ENCODE assay signal across 9 mouse cellular contexts in genomic region chr2:102463587-102464341, GRCm38 (mm10). TPM values are rescaled to one million over a fixed set of nuclear protein-coding genes. Genes with fewer than 3 reads are reported as not detected.
DNase-seq lines count a peak whose midpoint lies in the region; ATAC-seq lines count a peak whose summit lies in the region.
"Had no signal": no experiment of that assay in that cellular context is flagged by ENCODE, and none has a peak within 500 bp of the region (broad histone marks: within the 10 kb centered on the region; RNA-seq: fewer than 3 reads in every experiment).

No protein-coding gene starts in this region.

- no peak overlapping the region for H3K4me2 ChIP-seq in heart, embryonic 12.5 days
- no peak overlapping the region for H3K4me2 ChIP-seq in embryonic facial prominence, embryonic 14.5 days (ENCODE audit: low read depth, low read length)
- no peak overlapping the region for H3K4me2 ChIP-seq in liver, embryonic 12.5 days

- no peaks in the 10 kb centered on the region for H3K36me3 ChIP-seq in heart, embryonic 12.5 days
- H3K36me3 ChIP-seq in embryonic facial prominence, embryonic 14.5 days (ENCODE audit: control insufficient read depth, insufficient read depth, low read length): no peaks in the 10 kb centered on the region
- no peaks in the 10 kb centered on the region for H3K36me3 ChIP-seq in liver, embryonic 12.5 days

- no peak overlapping the region for H3K4me3 ChIP-seq in heart, embryonic 12.5 days
- H3K4me3 ChIP-seq in embryonic facial prominence, embryonic 14.5 days (ENCODE audit: low read depth, low read length): no peak overlapping the region
- no peak overlapping the region for H3K4me3 ChIP-seq in liver, embryonic 12.5 days

- no peaks in the 10 kb centered on the region for H3K9me3 ChIP-seq in heart, embryonic 12.5 days (replicated peaks)
- H3K9me3 ChIP-seq in embryonic facial prominence, embryonic 14.5 days (ENCODE audit: control insufficient read depth, low read length): no peaks in the 10 kb centered on the region
- no peaks in the 10 kb centered on the region for H3K9me3 ChIP-seq in liver, embryonic 12.5 days (replicated peaks)

- H3K9ac ChIP-seq in heart, embryonic 12.5 days: no peak overlapping the region
- H3K9ac ChIP-seq in embryonic facial prominence, embryonic 14.5 days (ENCODE audit: low read depth, low read length): no peak overlapping the region
- H3K9ac ChIP-seq in liver, embryonic 12.5 days: no peak overlapping the region

- no peak overlapping the region for H3K27ac ChIP-seq in heart, embryonic 12.5 days (ENCODE audit: poor library complexity, severe bottlenecking)
- no peak overlapping the region for H3K27ac ChIP-seq in embryonic facial prominence, embryonic 14.5 days (replicated peaks; ENCODE audit: low read depth, low read length)
- H3K27ac ChIP-seq in liver, embryonic 12.5 days: no peak overlapping the region

- 69% methylated on average over 12 of the region's 12 CpGs for WGBS in heart, embryonic 12.5 days
- 43% methylated on average over 12 of the region's 12 CpGs for WGBS in embryonic facial prominence, embryonic 14.5 days
- 60% methylated on average over 12 of the region's 12 CpGs for WGBS in liver, embryonic 12.5 days (ENCODE audit: insufficient replicate concordance)

- no peak for ATAC-seq in heart, embryonic 12.5 days (ENCODE audit: insufficient number of reproducible peaks, low FRiP score)
- no peak for ATAC-seq in embryonic facial prominence, embryonic 14.5 days (ENCODE audit: low read depth)
- no peak for ATAC-seq in liver, embryonic 12.5 days

- peak; percentile 60 to 61 for DNase-seq in heart, adult 18-20 months
- peak; percentile 51 for DNase-seq in embryonic facial prominence, embryonic 14.5 days (ENCODE audit: low spot score)
- peak; percentile 61 for DNase-seq in heart, postnatal 4 days
- peak; percentile 65 for DNase-seq in left cerebral cortex, postnatal 4 days
- peak; percentile 29 for DNase-seq in ovary, postnatal 36 days (ENCODE audit: low spot score)
- DNase-seq in embryo, embryonic 10 days (ENCODE audit: low spot score): no peak

- intact Hi-C loops in left cerebral cortex, postnatal 4 days (cut with DNase I): no loop called here

- peaks cover 37% of the 10 kb centered on the region for H3K27me3 ChIP-seq in heart, embryonic 12.5 days (replicated peaks)
- H3K27me3 ChIP-seq in embryonic facial prominence, embryonic 14.5 days (replicated peaks; ENCODE audit: control insufficient read depth, insufficient read depth, low read length): no peaks in the 10 kb centered on the region
- 0 out of 2 replicates have a peak, but pooled peaks cover 4% of the 10 kb centered on the region for H3K27me3 ChIP-seq in liver, embryonic 12.5 days (replicated peaks)
- H3K27me3 ChIP-seq: CH12.LX had no signal

- no peaks in the 10 kb centered on the region for H3K4me1 ChIP-seq in heart, embryonic 12.5 days (replicated peaks)
- H3K4me1 ChIP-seq in embryonic facial prominence, embryonic 14.5 days (ENCODE audit: control insufficient read depth, insufficient read depth, low read length): 0 out of 2 replicates have a peak, but pooled peaks cover 3% of the 10 kb centered on the region
- H3K4me1 ChIP-seq in liver, embryonic 12.5 days: no peaks in the 10 kb centered on the region

RNA-seq across cellular contexts. Expression of gene Fjx1, which starts 11.5 kb away (rescaled TPM):
- total RNA-seq in heart, adult 18-20 months (2021): under 1 TPM; 0.10 to 0.32 TPM
- polyA plus RNA-seq in heart, embryonic 12.5 days (2016; fragmentation: Nextera tagmentation; extraction: Ambion mirVana): 4.3 TPM in 2 replicates
- 11.8 and 14.9 TPM in 2 replicates for polyA plus RNA-seq in embryonic facial prominence, embryonic 14.5 days (2014; fragmentation: Nextera tagmentation; extraction: Ambion mirVana)
- total RNA-seq in heart, postnatal 4 days (2021): 1 to 10 TPM; 3.2 to 3.3 TPM
- total RNA-seq in left cerebral cortex, postnatal 4 days (2021): 10 to 100 TPM; 65.1 to 65.3 TPM
- 2.6 and 2.9 TPM in 2 replicates for polyA plus RNA-seq in liver, embryonic 12.5 days (2016; fragmentation: Nextera tagmentation; extraction: Ambion mirVana)

RNA-seq across cellular contexts. Expression of gene Trim44, which starts 56.1 kb away (rescaled TPM):
- 10 to 100 TPM; 28.1 to 28.2 TPM for total RNA-seq in heart, adult 18-20 months (2021)
- 39.5 and 42.8 TPM in 2 replicates for polyA plus RNA-seq in heart, embryonic 12.5 days (2016; fragmentation: Nextera tagmentation; extraction: Ambion mirVana)
- polyA plus RNA-seq in embryonic facial prominence, embryonic 14.5 days (2014; fragmentation: Nextera tagmentation; extraction: Ambion mirVana): 32.1 and 34.5 TPM in 2 replicates
- total RNA-seq in heart, postnatal 4 days (2021): 10 to 100 TPM; 47.8 to 50.4 TPM
- 100 to 1,000 TPM; 166 to 167 TPM for total RNA-seq in left cerebral cortex, postnatal 4 days (2021)
- polyA plus RNA-seq in liver, embryonic 12.5 days (2016; fragmentation: Nextera tagmentation; extraction: Ambion mirVana): 21.2 and 21.3 TPM in 2 replicates

Comparison
In these comparisons a context has a peak if more than half of its experiments do, and no peak if none do; other contexts are left out.
1. RNA of gene Fjx1, which starts 11.5 kb away (total RNA-seq): 65.1 to 65.3 TPM in left cerebral cortex, postnatal 4 days; 3.2 to 3.3 TPM in heart, postnatal 4 days and 0.10 to 0.32 TPM in heart, adult 18-20 months; every median in the first group is over 10 times any median in the second.